Mouse (Mus musculus) spleen, adult 2 months (tissue): ENCODE data around the gene Antxrl.

Experiments used
- CTCF ChIP-seq: fragments of 200-500 bp; IDR thresholded peaks from 2 replicates; pipeline ENCODE4 v1.5.1; 2011; ENCODE audit warnings: mild to moderate bottlenecking, inconsistent platforms; ENCODE audit not compliant: insufficient read depth, insufficient read length, insufficient replicate concordance; ENCODE audit errors: extremely low read depth
- POLR2A ChIP-seq: fragments of 200-500 bp; IDR thresholded peaks from 2 replicates; pipeline ENCODE4 v1.6.1; 2011; ENCODE audit warnings: low read depth, low read length, inconsistent platforms

DNA sequence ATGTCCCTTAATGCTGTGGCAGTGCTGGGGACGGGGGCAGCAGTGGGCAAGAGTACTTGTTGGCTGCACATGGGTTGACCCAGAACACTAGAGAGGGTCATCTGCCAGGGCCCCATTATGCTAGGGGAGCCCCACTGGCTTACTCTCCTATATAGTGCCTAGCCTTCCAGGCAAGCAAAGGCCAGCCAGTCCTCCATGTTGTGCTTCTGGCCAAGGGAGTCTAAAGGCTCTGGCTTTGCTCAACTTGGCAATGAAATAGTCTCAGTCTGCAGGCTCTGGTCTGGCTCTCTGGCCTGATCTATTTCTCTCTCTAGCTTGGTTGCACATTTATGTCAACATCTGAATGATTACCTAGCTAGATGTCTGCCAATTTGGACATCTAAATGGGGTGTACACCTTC lies 40.3 kb downstream of the Antxrl start:
- TF ChIP-seq CTCF: no peak
- TF ChIP-seq POLR2A: no peak
